Mouse (Mus musculus) ovary, postnatal 10 days (tissue): ENCODE measurements around the gene Csad.
A peak's percentile ranks its signal among the peaks of the same experiment; 100 is the strongest.

Experiments used
- DNase-seq: peaks from one replicate; pipeline ENCODE4 v3.0.0; 2022; ENCODE audit warnings: low spot score

Gene Csad

GRCm38 (mm10) chr15:102202971-102203834 lies 1.3 kb downstream of the Csad start, which contains the start of gene Zfp740:
Zfp740 (plus strand) TSS chr15:102203249.
- DNase-seq, result peak; percentile 85

DNA sequence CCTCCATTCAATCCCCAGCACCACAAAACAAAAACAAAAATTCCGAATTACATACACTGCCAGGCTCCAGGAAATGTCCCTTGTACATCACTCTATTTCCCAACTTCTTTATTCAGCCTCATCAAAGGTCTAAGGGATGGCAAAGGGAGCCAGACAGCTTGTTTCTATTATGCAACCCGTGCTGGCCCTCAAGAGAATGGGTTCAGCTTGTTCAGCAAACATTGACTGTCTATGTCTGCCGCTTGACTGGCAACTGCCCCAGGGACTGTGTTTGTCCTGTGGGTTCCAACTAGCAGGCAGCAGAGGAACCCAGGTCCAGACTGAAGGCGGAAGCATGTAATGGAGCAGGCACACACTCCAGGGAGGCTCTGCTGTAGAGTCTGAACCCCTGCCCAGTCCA lies 5.7 kb downstream of the Csad start:
- no peak for DNase-seq

DNA sequence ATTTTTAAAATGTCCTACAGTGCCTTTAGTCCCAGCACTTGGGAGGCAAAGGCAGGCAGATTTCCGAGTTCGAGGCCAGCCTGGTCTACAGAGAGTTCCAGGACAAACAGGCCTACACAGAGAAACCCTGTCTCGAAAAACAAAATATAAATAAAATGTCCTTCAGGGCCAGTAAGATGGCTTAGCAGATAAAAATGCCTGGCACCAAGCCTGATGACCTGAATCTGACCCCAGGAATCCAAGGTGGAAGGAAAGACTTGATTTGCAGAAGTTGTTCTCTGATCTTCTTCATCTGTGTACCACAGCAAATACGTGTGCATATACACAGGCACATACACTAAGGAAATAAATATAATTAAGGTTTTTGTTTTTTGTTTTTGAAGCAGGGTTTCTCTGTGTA lies 9.2 kb downstream of the Csad start:
- DNase-seq, result no peak

DNA sequence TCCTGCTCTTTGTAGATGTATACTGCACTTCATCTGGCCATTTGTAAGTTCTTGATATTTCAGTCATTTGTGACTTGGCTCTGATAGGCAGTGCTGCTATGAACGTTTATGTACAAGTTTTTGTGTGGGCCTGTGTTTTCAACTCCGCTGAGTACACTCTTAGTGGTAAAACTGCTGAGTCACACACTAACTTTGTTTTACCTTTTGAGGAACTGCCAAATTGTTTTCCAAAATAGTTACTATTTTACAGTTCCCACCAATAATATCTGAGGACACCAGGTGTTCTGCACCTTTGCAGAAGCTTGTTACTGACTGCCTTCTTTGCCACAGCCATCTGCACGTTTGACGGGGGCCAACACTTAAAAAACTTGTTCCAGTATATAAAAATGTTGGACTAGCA lies 10.1 kb downstream of the Csad start:
- no peak for DNase-seq

- no peak for DNase-seq
These were observed 10.9 kb downstream of the Csad start for GRCm38 (mm10) chr15:102193652-102194051.

DNA sequence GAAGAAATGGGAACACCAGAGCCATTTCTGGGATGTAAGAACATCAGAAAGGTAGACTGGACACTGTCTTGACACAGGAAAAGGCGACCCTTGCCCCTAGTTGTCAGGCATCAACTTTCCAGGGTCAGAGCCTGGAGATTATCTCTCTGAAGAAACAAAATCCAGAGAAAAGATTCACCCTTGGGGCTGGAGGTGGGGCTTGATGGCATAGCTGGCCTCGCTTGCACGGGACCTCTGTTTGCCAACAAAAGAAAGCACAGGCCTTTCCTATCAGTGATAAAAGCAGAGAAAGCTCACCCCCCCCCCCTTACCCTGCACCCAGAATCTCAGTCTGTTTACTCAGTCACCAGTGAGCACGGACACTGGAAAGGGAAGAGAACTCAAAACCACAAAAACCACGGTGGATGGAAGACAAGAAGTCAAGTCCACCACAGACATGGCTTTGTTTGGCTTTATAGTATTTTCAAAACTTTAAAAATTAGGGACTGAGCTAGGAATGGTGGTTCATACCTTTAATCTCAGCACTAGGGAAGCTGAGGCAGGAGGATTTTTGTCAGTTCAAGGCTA lies 11.6 kb downstream of the Csad start:
- DNase-seq, result no peak

GRCm38 (mm10) chr15:102192271-102192812 lies 12.2 kb downstream of the Csad start:
- no peak for DNase-seq

GRCm38 (mm10) chr15:102191699-102192098 lies 12.8 kb downstream of the Csad start:
- no peak for DNase-seq

DNA sequence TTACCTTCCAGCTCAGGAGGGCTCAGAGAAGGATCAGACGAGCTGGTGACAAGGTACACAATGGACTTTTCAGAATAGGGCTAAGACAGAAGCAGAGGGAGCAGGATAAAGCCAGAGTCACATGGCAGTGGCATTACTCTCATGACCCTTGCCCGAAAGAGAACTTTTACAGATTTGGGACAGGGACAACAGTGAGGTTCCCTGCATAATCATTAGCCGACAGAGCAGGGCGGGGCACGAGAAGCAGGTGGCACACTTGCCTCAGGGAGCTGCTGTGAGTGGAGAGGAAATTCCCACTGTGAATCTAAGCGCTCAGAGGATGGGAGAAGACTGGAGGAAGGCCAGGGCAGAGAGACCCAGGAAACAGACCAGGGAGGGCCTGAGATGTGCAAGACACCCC lies 15.6 kb downstream of the Csad start:
- DNase-seq, result no peak

GRCm38 (mm10) chr15:102188096-102188495 lies 16.4 kb downstream of the Csad start:
- no peak for DNase-seq

DNA sequence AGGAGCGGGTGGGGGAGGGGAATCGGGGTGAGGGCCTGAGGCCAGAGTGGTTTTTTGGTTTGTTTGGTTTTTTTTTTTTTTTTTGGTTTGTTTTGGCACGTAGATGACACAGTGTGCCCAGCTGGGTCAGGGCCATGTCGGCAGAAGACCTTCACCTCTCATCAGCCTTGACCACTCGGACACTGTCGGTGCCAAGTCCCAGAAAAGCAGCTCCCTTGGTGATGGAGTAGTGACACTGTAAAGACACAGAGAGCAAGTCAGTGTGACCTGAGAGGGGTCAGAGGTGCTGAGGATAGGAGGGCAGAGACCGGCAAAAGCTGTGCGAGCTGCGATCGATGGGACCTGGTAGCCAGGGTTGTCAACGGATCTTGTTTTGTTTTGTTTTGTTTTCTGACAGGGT lies 18.3 kb downstream of the Csad start:
- DNase-seq, result no peak

- no peak for DNase-seq
These were observed 21.4 kb downstream of the Csad start for GRCm38 (mm10) chr15:102183076-102183475.

DNA sequence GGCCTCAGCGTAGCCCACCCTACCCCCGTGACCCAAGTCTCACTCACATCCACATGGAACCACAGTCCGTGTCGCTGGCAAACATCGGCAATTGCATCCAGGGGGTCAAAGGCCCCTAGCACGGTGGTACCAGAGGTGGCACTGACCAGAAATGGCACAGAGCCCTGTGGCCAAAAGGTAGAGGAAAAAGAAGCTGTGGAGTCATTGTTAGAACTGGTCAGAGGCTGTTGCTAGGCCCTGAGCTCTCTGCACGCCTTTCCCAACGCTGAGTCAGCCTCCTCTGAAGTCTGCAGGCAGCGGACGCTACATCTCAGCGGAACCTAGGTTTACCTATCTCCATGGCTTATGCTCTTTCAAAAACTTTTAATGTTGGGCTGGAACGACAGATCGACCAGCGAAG lies 24.6 kb downstream of the Csad start:
- DNase-seq, result no peak

DNA sequence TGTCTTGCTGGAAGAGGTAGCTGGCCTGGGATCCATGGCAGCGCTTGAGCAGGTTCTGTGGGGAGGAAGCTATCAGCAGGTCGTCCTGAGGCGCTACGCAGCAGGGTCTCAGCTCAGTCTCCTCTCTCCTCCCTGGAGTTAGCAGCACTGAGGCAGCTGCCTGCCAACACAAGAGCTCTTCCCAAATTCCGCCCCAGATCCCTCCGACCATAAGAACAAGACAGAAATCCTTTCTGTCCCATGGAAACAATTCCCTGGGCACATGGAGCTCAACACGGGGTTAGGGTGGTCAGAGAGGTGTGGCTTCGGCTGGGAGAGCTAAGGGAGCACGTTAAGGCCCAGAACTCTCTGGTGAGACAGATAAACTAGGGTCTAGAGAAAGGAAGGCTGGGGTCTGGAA lies 25.4 kb downstream of the Csad start:
- DNase-seq, result no peak

DNA sequence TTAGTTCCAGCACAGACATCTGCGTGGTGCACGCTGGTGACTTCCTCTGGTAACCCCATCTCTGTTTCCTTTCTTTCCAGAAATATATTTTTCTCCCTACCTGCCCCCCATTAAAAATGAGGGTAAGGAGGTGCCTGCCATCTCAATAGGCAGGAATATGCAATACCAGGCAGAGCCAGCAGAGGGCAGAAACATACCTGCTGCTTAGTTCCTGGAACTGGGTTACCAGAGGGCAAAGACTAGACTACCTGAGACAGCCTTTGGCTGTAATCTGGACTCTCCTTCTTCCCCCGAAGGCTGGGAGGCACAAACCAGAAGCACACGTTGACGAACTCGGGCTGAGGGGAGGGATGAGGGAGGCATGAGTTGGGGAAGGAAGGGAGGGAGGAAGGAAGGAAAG lies 26.2 kb downstream of the Csad start:
- peak; percentile 70 for DNase-seq

- DNase-seq, result no peak
These were observed 27.1 kb downstream of the Csad start for GRCm38 (mm10) chr15:102177417-102177816.

- DNase-seq, result no peak
These were observed 27.8 kb downstream of the Csad start for GRCm38 (mm10) chr15:102176571-102177316.

DNA sequence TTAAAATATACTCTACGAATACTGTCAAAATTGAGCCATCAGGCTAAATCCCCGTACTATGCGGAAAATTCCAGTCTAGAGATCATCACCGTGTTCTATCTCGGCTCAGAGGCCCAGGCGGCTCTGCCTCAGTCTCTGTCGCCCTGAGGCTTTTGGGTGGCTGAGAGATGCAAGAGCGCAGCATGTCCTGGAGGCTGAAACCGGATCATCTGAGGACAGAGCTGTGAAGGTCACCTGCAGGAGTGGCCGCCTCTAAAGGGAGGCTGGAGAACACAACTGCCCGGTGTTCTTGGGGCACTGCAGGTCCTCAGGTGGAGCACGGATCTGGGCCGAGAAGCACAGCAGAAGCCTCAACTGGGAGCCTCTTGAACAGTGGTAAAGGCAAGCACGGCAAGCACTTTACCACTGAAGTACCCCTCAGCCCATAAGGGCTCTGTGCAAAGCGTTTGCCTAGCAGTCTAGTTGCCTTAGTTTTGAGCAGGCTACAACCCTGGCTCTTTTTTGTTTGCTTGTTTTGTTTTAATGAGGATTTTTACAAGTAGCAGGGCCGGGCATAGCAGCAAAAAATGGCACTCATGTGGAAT lies 28.7 kb downstream of the Csad start:
- no peak for DNase-seq

- no peak for DNase-seq
These were observed 30.9 kb downstream of the Csad start for GRCm38 (mm10) chr15:102173581-102173980.

- no peak for DNase-seq
These were observed 35.5 kb downstream of the Csad start for GRCm38 (mm10) chr15:102169064-102169463.

GRCm38 (mm10) chr15:102167620-102168021 lies 36.9 kb downstream of the Csad start:
- DNase-seq, result no peak

GRCm38 (mm10) chr15:102165468-102166100 lies 38.9 kb downstream of the Csad start:
- DNase-seq, result no peak
